Mouse (Mus musculus) lung, postnatal 4 days (tissue): ENCODE measurements at regions not wholly inside any gene's neighbourhood (a gene's known extent, or its start where the extent isn't known, plus 50 kb on each side); places are given as distances from the start of the nearest gene placed in this dataset.

ENCODE experiments used
- DNase-seq, 2 experiments: peaks; one replicate each; pipeline ENCODE4 v3.0.0; 2021

DNA sequence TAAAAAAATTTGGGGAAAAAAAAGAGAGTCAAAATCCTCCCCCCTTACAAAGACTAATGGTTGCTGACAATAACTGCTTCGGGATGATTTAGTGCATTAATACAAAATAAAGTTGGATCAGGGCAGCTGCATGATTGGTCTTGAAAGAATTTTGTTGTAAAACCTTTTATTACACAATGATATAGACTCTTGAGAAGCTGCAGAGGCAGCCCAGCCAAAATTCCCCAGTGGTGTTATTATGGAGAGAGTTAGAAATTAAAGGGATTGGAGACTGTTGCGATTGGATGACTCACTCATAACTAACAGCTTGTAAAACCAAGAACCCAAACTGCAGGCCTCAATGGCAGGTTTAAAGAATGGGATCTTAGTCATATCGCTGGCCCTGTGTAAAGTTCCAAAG lies 181.4 kb upstream of the Igfbp7 start:
- no peak for DNase-seq

DNA sequence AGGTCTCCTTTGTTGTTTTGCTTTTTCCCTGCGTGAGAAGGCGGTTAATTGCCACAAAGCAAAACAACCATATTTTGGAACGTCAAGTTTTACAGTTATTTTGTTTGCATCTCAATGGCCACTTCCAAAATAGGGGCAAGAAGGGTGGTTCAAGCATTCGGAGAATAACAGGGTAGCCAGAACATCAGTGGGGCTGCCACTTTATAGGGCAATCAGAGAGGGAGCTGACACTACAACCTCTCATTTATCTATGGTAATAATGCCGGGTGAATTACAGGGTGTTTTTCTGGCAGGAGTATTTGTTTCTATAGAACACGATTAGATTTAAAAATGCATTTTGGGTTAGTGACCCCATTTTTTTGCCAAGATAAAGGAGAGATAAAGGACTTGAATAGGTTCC lies 173.9 kb upstream of the Igfbp7 start:
- DNase-seq, result no peak

DNA sequence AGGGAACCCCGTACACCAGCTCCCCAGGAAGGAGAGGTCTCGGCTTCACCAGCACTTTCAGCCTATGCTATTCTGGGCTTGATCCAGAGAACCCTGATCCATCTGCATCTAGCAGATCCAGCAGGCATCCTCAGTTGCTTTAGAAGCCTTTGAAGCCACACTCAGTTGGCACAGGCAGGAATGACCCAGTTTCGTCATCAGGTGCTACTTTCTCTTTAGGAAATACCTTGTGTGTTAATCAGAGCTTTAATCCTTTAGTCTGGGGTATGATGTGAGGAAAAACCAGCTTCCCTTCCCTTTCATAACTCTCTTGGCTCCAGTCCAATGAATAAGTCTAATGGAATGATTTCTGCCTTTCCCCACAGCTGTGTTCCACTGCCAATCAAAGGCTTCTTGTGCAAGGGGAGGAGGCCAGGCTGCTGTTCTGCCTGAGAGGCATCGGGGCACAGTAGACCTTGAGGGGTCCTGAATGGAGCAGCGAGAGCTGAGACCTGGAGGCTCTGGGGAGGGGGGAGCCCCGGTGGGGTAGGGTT lies 173.3 kb upstream of the Igfbp7 start:
- peak; percentile 39 to 56 for DNase-seq

DNA sequence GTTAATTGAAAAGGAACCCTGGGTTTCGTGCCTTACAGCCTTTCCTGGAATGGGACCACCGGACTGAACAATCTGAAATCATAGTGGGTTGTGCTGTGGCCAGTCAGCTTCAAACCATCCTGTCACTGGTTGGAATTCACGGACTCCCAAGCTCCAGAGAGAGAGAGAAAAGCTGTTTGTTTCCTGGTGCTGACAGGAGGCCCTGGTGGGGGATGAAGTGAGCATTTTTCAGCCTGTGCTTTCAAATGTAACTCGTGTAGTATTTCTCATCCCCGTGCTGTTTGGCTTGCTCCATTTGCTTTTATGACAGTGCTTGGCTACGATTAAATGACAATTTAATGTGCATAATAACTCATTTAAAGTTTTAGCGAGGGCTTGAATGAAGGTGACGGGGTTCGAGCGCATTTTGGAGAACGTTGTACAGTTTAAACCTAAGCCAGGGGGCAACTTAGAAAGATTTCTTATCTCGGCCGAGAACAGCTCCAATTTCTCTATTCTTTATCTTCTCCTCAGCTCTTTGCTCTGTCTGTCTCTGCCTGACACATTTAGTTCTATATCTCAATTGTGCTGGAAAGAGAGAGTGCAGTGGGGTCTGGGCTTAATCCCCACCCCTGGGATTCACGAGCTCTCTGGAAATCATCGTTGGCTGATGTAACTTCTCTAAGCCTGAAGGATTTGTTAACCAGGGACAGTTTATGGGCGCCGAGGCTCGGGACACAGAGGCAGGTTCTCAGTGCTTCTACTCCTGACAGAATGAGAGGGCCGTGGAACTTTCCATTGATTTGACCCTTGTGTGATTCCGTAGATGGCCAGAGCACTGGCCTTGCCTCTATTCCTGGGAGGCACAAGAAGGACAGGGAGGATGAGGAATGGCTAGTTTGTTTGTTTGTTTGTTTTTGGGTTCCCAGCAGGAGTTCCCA lies 172.2 kb upstream of the Igfbp7 start:
- DNase-seq, result no peak

DNA sequence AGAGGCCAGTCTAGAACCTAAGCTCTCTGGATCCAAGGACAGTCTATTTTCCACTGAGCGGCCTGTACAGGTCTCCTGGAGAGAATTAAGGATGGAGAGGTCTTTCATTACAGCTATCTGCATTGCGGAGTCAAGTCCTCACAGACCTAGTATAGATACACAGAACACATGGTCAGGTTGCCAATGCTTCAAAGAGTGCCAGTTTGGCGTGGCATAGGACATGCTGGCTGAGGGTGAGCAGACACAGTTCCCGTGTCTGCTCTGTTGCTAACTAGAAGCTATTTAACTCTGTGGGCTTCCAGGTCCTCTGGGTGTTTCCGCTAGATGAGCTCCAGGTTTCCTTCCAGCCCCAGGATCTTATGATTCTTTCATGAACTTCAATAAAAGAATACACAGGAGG lies 169.0 kb upstream of the Igfbp7 start:
- no peak for DNase-seq

DNA sequence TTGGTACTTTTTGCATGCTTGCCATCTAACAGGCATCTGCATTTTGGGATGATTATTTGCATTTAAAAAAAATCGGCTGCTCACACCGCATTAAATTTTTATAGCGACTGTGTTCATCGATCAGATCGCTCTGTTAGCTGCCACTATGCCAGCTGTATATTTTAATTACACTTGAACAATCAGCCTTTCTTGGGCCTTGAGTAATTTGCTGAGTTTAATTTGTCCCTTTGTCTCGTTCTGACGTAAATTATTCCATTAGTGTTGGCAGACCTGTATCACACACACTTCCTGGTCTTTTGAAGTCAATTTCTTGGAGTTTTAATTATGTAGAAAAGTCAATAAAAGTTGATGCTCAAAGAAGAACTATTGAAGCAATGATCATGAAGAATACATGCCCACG lies 167.9 kb upstream of the Igfbp7 start:
- no peak for DNase-seq

DNA sequence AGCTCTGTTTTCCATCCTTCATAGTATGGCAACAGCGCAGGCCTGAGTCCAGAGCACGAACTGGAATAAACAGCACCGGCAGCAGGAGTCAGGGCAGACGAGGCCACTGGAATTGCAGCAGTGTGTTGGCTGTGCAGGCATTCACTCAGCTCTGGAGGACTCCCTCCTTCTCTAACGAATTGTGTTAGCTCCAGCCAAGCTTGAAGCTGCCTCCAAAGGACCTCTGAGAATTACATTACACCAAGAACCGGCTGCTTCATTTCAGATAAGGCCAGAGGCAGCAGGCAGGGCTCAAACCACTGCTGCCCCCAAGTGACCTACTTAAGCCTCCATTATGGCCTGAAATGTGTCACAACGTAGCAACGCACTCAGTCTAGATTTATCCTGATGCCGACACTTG lies 162.5 kb upstream of the Igfbp7 start:
- peak in 1 of 2 experiments; percentile 29 for DNase-seq

DNA sequence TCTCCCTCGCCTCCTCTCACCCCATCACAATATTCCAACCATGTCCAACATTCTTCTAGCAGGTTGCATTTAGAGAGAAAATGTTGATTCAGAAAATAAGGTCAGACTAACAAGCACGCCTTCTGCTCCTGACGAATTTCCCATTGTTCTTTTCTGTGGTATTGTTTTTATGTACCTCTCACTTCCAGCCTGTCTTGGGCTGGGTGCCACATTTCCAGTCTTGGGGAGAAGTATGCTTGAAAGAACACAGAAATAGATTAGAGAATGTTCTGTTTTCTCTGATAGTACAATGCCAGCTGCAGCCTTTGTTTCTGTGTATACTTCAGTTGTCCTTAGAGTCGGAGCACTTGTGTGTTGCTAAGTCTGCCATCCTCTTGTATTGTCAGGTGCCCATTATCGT lies 160.3 kb upstream of the Igfbp7 start:
- no peak for DNase-seq

DNA sequence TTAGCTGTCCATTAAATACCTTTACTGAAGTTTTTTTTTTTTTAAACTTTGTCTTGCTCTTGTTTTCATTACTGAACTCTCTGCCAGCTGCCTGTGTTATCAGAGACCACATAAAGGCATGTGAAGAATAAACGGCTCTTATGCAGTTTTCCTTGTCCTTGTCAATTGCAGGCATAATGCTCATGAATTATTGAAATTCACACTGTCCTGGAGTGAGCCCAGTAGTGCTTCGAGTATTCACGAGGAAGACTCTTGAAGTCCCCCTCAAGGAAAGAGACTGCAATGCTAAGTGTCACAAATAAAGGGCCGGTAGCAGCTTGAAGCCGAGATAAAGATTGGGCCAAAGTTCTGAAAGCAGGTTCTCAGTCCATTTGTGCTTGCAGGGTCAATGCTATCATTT lies 144.7 kb upstream of the Igfbp7 start:
- DNase-seq, result no peak

DNA sequence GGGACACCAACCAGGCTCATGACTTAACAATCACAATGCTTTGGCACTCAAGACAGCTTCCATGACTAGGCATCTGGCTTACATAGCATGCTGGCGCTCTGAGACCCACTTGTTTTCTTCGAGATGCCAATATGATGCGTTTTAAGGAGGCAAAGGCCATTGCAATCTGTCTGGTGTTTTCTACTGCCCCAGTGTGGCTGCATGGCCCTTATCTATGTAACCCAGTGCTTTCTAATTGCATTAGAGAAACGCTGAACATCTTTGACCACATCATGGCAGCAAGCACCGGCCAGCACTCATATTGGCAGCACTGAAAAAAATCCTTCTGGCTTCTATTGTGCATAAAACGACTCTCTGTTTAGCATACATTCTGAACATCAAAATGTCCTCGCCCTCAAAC lies 144.2 kb upstream of the Igfbp7 start:
- DNase-seq, result no peak

DNA sequence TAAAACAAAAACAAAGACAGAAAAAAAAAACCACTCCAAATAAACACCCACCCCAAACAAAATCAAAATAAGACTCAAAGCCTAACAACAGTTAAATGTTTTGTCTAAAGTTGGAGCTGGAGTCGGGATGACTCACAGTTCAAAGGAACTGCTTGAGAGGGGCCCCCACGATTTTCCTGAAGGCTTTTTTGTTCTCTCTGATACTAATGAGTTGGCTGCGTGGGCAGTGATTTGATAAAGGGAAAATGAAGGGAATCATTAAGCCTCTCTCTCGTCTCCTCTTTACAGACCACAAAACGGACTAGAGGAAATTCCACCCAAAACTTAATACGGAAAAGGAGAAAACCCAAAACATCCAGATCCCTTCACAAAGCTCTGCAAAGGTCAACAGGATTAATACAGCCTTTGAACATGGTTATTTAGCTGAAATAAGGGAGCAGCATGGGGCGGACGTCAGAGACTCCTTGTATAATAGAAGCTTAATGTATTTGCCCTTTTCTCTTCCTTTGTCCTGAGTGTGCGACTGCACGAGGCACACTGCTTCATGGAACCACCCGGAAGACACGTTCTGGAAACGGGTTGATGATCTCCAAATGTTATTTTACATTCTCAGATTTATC lies 138.3 kb upstream of the Igfbp7 start:
- no peak for DNase-seq

DNA sequence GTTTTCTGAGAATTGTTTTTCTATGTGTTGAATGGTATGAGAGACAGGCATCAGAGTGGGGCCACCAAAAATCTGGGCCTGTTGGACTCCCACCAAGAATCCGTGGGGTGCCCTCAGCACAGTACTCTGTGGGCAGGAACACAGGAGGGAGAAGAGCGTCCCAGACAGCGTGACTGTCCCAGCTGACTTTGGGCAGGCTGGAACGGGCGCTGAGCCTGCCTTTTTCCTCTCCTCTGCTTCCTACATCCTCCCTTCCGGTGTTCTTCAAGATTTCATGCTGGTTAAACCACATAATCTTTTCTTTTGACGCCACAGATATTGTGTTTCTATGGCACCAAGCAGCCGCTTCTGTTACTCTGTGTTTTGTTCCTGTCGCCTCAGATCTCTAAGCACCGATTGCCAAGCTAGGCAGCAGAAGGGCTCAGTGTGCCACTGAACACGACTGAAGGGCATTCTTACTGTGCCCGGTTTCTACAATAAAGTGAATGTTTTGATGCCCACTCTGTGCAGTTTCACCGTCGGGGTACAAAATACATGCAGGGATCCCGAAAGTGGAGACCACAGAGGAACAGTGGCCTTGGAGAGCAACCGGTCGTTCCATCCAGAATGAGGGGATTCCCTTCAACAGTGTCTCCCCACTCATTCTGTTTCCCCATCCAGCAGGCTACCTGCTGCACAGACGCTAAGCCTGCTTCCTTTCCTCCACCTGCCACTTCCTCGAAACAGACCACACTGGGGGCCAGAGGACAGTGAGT lies 124.6 kb upstream of the Igfbp7 start:
- DNase-seq, result no peak

DNA sequence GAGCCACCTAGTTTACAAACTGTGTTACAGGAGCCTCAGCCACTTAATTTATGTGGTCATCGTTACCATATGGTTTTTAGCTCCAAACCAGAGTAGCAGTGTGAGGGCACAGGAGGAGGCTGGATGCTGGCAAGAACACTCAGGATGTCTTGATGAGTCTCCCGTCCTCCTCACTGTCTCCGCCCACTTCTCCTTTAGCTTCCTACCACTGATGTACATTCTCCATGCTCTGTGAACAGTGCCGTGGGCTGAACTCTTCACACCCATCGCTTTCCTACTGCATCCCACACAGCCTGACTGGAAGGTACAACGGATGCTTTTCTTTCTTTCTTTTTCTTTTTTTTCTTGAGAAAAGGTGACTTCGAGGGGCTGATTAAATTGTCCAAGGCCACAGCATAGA lies 122.5 kb upstream of the Igfbp7 start:
- no peak for DNase-seq

DNA sequence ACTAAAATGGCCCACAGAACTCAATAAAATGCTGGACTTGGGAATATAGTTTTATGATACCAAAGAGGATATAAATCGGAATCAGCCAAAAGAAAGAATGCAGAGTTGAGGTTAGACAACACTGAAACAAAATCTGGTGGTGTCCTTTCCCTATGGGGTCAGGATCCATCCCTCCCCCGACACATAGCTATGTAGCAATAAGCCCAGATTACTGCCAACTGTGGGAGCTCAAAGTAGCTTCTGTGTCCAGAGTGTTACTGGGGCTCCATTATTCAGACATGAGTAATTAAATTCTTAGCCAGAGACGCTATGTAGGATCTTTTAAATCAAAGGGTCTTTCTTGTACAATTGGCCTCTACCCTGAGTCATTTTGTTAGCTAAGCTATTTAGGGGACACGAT lies 109.4 kb upstream of the Igfbp7 start:
- no peak for DNase-seq

DNA sequence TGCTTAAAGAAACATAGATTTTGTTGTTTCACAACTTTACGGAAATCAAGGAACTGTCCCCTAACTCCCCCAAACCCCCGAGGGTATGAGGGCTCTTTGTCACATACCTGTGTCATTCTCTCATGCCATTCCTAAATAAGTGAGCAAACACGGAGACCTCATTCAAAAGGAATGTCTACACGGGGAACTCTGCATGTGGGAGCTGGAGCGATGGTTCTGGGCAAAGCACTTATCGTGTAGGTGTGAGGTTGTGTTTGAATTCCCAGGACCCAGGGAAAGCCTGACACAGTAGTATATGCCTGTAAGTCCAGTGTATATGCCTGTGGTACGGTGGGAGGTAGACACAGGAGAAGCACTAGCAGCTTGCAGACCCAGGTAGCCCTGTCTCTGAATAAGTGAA lies 107.6 kb upstream of the Igfbp7 start:
- no peak for DNase-seq

DNA sequence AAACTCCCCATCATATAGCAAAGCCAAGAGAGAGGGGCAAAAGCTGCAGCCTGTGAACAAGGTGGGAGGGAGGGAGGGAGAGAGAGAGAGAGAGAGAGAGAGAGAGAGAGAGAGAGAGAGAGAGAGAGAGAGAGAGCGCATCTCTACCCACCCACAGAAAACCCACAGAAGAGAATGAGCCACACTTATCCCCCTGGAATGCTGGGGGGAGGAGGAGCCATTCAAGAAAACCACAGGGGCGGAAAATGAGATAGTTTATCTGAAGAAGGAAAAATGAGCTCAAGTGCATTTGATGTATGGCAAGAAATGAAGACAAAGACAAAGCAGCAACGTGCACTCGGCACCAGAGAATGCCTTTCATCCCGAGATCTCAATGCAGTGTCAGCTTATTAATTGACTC lies 94.8 kb upstream of the Igfbp7 start:
- no peak for DNase-seq

DNA sequence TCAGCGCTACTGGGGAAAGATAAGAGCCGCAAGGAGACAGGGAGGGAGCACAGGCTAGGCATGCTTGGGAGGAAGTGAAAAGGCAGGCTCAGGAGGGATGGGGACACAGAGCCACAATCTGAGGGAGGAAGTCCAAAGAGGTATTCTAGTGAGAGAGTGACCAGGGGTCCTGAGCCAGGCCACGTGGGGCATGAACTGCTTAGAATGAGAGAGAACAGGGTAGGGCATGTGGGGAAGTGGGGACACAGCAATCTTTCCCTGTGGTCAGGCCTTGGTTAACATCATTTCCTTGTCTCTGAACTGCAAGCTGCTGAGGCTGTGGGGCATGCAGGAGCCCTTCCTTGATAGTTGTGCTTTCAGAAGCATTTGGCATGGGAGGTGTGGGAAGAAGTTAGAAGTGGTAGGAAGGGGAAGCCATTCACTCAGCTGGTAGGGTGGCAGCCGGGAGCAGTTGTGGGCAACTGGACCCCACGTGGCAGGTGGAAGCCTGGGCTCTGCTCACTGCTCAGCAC lies 92.2 kb upstream of the Igfbp7 start:
- no peak for DNase-seq

DNA sequence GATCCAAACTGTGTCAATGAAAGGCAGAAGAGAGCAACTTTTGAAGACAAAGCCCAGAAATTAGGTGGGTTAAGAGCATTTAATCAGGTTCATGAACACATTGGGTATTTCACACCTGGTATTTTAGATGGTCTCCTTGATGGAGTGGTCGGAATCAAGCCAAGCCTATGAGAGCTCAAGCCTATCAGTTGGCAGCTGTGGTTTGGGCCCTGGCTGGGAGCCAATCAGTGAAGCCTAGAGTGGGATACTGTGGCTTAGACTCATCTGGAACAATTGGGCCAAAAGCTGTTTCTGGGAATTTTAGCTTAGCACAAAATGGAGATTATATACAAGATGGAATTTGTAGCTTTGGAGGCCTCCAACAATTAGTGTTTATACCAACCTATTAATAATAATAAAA lies 86.8 kb upstream of the Igfbp7 start:
- DNase-seq, result no peak

DNA sequence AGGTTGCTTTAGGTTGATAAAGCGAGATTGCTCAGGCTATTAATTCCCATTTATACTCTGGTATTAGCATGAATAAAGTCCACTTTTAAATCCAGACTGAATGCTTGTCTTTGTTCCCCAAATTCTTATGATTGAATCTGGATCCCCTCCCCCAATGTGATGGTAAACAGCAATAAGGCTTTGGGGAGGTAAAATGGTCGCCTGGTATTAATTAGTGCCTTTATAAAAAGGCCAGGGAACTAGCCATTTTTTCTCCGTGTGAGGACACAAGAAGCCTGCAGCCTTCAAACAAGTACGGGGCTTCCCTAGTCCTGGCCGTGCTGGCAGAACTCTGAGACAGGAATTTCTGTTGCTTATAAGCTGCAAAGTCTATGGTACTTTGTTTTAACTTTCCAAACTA lies 81.1 kb upstream of the Igfbp7 start:
- DNase-seq, result no peak

DNA sequence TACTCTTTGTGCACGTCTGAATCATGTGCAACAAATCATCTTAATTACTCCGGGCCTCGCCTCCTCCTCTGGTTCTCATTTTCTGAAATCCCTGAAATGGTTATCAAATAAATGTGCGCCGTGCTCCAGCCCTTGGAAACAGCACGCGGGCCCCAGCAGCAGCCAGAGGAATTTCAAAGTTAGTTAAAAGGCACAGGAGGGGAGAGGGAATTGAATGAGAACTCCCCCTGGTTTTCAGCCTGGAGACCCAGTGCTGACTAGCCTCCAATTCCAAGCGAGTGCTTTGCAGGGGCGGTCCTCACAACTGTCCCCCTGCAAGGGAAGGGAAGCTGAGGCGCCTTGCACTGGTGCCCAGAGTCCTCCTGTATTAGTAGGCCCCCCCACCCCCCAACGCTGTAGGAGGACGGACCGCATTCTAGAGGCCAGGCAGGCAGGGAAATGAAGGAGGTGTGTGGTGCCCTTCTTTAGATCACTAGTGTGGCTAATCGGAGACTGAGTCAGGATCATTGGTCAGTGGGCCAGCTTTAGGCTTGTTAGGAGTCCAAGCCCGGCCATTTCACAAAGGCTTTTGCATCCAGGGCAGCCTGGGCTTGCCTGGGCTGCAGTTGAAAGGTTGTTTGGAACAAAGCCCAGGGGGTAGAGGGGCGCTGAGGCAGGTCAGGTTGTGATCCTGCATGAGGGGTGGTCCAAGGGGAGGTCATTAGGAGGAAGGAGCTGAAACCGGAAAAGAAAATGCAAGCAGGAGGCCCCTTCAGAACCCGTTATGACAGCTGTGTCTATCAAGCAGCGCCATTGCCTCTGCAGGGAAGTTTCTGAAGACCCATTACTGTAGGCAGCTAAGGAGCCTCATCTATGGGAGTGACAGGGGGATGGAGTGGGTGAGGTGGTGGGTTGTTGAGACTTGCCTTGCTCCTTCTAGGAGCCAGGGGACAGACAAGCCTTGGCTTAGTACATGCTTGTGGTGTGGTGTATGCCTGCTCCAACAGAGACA lies 80.3 kb upstream of the Igfbp7 start:
- DNase-seq, result no peak

DNA sequence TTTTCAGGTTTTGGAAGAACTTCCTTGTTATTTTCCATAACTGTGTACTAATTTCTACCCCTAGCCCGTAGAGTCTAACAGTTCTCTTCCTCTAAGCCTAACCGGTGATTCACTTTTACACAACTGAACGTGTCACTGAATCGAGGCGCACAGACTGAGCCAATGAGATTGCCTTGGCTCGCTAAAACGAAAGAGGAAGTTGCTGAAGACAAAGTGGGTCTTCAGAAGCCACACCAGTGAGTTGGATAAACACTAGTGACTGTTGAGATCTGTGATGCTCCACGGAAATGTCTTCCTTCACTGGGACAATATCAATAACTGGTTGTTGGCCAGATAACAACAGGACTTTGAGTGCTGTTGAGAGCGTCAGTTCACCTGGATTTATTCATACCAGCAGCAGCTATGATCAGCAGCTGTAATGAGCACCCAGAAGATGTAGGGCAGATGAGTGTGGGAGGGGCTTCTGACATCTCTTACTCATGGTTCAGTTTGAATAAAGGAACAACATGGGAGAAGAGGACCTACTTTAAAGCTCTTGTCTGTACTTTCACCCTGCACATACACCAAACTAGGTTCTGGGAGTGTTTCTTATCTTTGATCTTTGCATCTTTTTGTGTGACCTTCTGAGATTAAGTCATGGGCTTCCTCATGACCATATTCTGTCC lies 75.3 kb upstream of the Igfbp7 start:
- no peak for DNase-seq

DNA sequence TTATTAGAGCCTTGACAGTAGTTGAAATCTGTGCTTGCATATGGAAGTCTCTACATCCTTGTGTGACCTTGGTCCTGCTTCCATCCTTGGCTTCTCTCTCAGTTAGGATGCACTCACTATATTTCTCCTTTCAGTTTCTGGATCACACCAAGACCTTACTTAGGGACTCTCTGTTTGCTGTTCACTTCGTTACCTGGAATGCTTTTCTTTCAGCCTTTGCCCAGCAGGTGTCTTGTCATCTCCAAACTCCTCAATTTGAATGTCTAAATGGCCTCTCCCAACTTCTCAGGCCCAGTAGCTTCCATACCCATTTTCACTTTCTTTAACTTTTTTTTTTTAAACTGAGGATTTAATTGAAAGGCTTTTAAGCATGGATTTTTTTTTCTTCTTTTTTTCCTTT lies 74.0 kb upstream of the Igfbp7 start:
- no peak for DNase-seq
